Mouse (Mus musculus) heart, embryonic 13.5 days (tissue): ENCODE results near the gene Frmd6. TPM values are rescaled to one million over a fixed set of nuclear protein-coding genes. Genes with fewer than 3 reads are reported as not detected.

Experiments
- ATAC-seq: fragments of 200-750 bp; cut with Nextera tagmentation; 2 replicates; pipeline ENCODE4 v1.8.0; 2017; ENCODE audit warnings: moderate TSS enrichment; ENCODE audit not compliant: insufficient number of reproducible peaks, low FRiP score, low TSS enrichment; ENCODE audit errors: extremely low read depth
- H3K27ac ChIP-seq: fragments of 300-500 bp; sonication (generic); replicated peaks from 2 replicates; pipeline ENCODE4 v1.5.1; 2015; ENCODE audit warnings: moderate library complexity, mild to moderate bottlenecking, inconsistent platforms
- H3K27me3 ChIP-seq: fragments of 300-500 bp; sonication (generic); replicated peaks from 2 replicates; pipeline ENCODE4 v1.6.1; 2015; ENCODE audit warnings: mild to moderate bottlenecking, inconsistent platforms
- H3K36me3 ChIP-seq: fragments of 300-500 bp; sonication (generic); 2 replicates; pipeline ENCODE4 v1.6.1; 2015; ENCODE audit warnings: mild to moderate bottlenecking, inconsistent platforms
- H3K4me1 ChIP-seq: fragments of 300-500 bp; sonication (generic); 2 replicates; pipeline ENCODE4 v1.6.1; 2015; ENCODE audit warnings: inconsistent platforms
- H3K4me2 ChIP-seq: fragments of 300-500 bp; sonication (generic); 2 replicates; pipeline ENCODE4 v1.6.1; 2015; ENCODE audit warnings: inconsistent platforms, mild to moderate bottlenecking, moderate library complexity
- H3K4me3 ChIP-seq: fragments of 300-500 bp; sonication (generic); 2 replicates; pipeline ENCODE4 v1.5.1; 2015; ENCODE audit warnings: moderate library complexity, mild to moderate bottlenecking, inconsistent platforms
- H3K9ac ChIP-seq: fragments of 300-500 bp; sonication (generic); 2 replicates; pipeline ENCODE4 v1.6.1; 2015; ENCODE audit warnings: inconsistent platforms, mild to moderate bottlenecking, moderate library complexity
- H3K9me3 ChIP-seq: fragments of 300-500 bp; sonication (generic); 2 replicates; pipeline ENCODE4 v1.6.1; 2016; ENCODE audit warnings: inconsistent platforms
- WGBS: fragments of 180-500 bp; shearing (Covaris S2); methylation state at CpG from one replicate; pipeline ENCODE4 v1.1.7; 2015; ENCODE audit warnings: mixed read lengths; 5-methylcytosine and 5-hydroxymethylcytosine counted together
- polyA plus RNA-seq: library from polyadenylated mRNA; unstranded; fragments of >200 nt; fragmentation: Nextera tagmentation; extraction: Ambion mirVana; gene quantifications from 2 replicates; pipeline ENCODE4 v1.2.1, GENCODE M21; 2015

The Frmd6 gene
- polyA plus RNA-seq, 1 experiment from 2014 or later = 21.8 TPM

- Histone ChIP-seq H3K27me3 (no peaks in the 10 kb centered on the region), H3K4me3 (no peak overlapping the region), H3K36me3 (no peaks in the 10 kb centered on the region), H3K4me1 (peaks cover 46% of the 10 kb centered on the region), H3K9ac (no peak overlapping the region), H3K4me2 (no peak overlapping the region), H3K9me3 (no peaks in the 10 kb centered on the region), H3K27ac (no peak overlapping the region)
- no peak for ATAC-seq
- WGBS = 84% methylated on average over 2 of the region's 2 CpGs
Observed at GRCm38 (mm10) chr12:70809957-70810356, 15.4 kb upstream of the Frmd6 start.

GRCm38 (mm10) chr12:70811772-70812171 is 13.5 kb upstream of the Frmd6 start:
- 60% methylated on average over 6 of the region's 6 CpGs for WGBS
- Histone ChIP-seq H3K27me3 (no peaks in the 10 kb centered on the region), H3K9me3 (no peaks in the 10 kb centered on the region), H3K4me1 (peaks cover 44% of the 10 kb centered on the region), H3K4me2 (no peak overlapping the region), H3K9ac (no peak overlapping the region), H3K27ac (peak overlapping the region; percentile 91), H3K4me3 (no peak overlapping the region), H3K36me3 (no peaks in the 10 kb centered on the region)
- ATAC-seq = no peak

GRCm38 (mm10) chr12:70812176-70812575 is 13.1 kb upstream of the Frmd6 start:
- Histone ChIP-seq H3K9ac (no peak overlapping the region), H3K36me3 (no peaks in the 10 kb centered on the region), H3K9me3 (no peaks in the 10 kb centered on the region), H3K27ac (peak overlapping the region; percentile 91), H3K4me2 (no peak overlapping the region), H3K27me3 (no peaks in the 10 kb centered on the region), H3K4me1 (peaks cover 40% of the 10 kb centered on the region), H3K4me3 (no peak overlapping the region)
- WGBS = 20% methylated on average over 6 of the region's 6 CpGs
- no peak for ATAC-seq

- Histone ChIP-seq H3K36me3 (no peaks in the 10 kb centered on the region), H3K9me3 (no peaks in the 10 kb centered on the region), H3K27me3 (no peaks in the 10 kb centered on the region), H3K9ac (peak overlapping the region; percentile 20; the same call in 1 of the 2 replicates), H3K27ac (peak overlapping the region; percentile 88), H3K4me1 (peaks cover 35% of the 10 kb centered on the region), H3K4me2 (peak overlapping the region; percentile 25; the same call in 1 of the 2 replicates), H3K4me3 (no peak overlapping the region)
- 18% methylated on average over 3 of the region's 3 CpGs for WGBS
- no peak for ATAC-seq
Observed at GRCm38 (mm10) chr12:70812822-70813465, 12.4 kb upstream of the Frmd6 start.

- H3K4me3 ChIP-seq = no peak overlapping the region
- no peaks in the 10 kb centered on the region for H3K9me3 ChIP-seq
- H3K4me2 ChIP-seq = no peak overlapping the region
- no peak overlapping the region for H3K9ac ChIP-seq
- no peak for ATAC-seq
- peaks cover 15% of the 10 kb centered on the region for H3K4me1 ChIP-seq
- 85% methylated on average over 2 of the region's 2 CpGs for WGBS
- H3K27me3 ChIP-seq = no peaks in the 10 kb centered on the region
- no peaks in the 10 kb centered on the region for H3K36me3 ChIP-seq
- no peak overlapping the region for H3K27ac ChIP-seq
Observed at GRCm38 (mm10) chr12:70816731-70817130, 8.6 kb upstream of the Frmd6 start.

GRCm38 (mm10) chr12:70824017-70824416 is 1.3 kb upstream of the Frmd6 start:
- peak overlapping the region; percentile 90 for H3K4me2 ChIP-seq
- WGBS = 60% methylated on average over 7 of the region's 7 CpGs

GRCm38 (mm10) chr12:70825651-70826317 is 470 bp downstream of the Frmd6 start:
- Histone ChIP-seq H3K4me2 (peak overlapping the region; percentile 90), H3K27me3 (no peaks in the 10 kb centered on the region), H3K9ac (peak overlapping the region; percentile 97), H3K4me1 (peaks cover 48% of the 10 kb centered on the region), H3K36me3 (no peaks in the 10 kb centered on the region), H3K27ac (peak overlapping the region; percentile 99), H3K4me3 (peak overlapping the region; percentile 91), H3K9me3 (no peaks in the 10 kb centered on the region)
- ATAC-seq = no peak; the same call in none of the 2 replicates
- under 1% methylated on average over 55 of the region's 55 CpGs for WGBS

More at GRCm38 (mm10) chr12:70824017-70824416, 1.3 kb upstream of the Frmd6 start:
- peaks cover 30% of the 10 kb centered on the region for H3K4me1 ChIP-seq
- H3K4me3 ChIP-seq = peak overlapping the region; percentile 91
- H3K36me3 ChIP-seq = no peaks in the 10 kb centered on the region
- H3K27me3 ChIP-seq = no peaks in the 10 kb centered on the region
- no peak for ATAC-seq
- no peaks in the 10 kb centered on the region for H3K9me3 ChIP-seq
- H3K9ac ChIP-seq = peak overlapping the region; percentile 87
- peak overlapping the region; percentile 99 for H3K27ac ChIP-seq

GRCm38 (mm10) chr12:70826318-70827072 is 1.2 kb downstream of the Frmd6 start:
- Histone ChIP-seq H3K27ac (peak overlapping the region; percentile 99), H3K4me1 (peaks cover 55% of the 10 kb centered on the region), H3K4me3 (peak overlapping the region; percentile 91), H3K27me3 (no peaks in the 10 kb centered on the region), H3K9ac (peak overlapping the region; percentile 97), H3K4me2 (peak overlapping the region; percentile 90), H3K36me3 (no peaks in the 10 kb centered on the region), H3K9me3 (no peaks in the 10 kb centered on the region)
- no peak for ATAC-seq
- 3% methylated on average over 19 of the region's 19 CpGs for WGBS

- peak overlapping the region; percentile 90 for H3K4me2 ChIP-seq
- WGBS = 7% methylated on average over 9 of the region's 9 CpGs
- peak overlapping the region; percentile 99 for H3K27ac ChIP-seq
- no peaks in the 10 kb centered on the region for H3K9me3 ChIP-seq
- no peaks in the 10 kb centered on the region for H3K27me3 ChIP-seq
- H3K36me3 ChIP-seq = no peaks in the 10 kb centered on the region
- no peak for ATAC-seq
- peaks cover 61% of the 10 kb centered on the region for H3K4me1 ChIP-seq
- H3K4me3 ChIP-seq = peak overlapping the region; percentile 91
- H3K9ac ChIP-seq = peak overlapping the region; percentile 97
Observed at GRCm38 (mm10) chr12:70827187-70827900, 2.0 kb downstream of the Frmd6 start.

GRCm38 (mm10) chr12:70827901-70828271 is 2.6 kb downstream of the Frmd6 start:
- ATAC-seq = no peak
- H3K27me3 ChIP-seq = no peaks in the 10 kb centered on the region
- WGBS = 73% methylated on average over 4 of the region's 4 CpGs
- no peak overlapping the region; the same call in 1 of the 2 replicates for H3K27ac ChIP-seq
- H3K4me3 ChIP-seq = peak overlapping the region; percentile 91
- no peaks in the 10 kb centered on the region for H3K36me3 ChIP-seq
- no peaks in the 10 kb centered on the region for H3K9me3 ChIP-seq
- H3K9ac ChIP-seq = peak overlapping the region; percentile 52
- H3K4me1 ChIP-seq = peaks cover 66% of the 10 kb centered on the region
- peak overlapping the region; percentile 90 for H3K4me2 ChIP-seq
